Mouse (Mus musculus): ENCODE measurements around the gene Prr14. TPM values are rescaled to one million over a fixed set of nuclear protein-coding genes. Genes with fewer than 3 reads are reported as not detected.
A peak's percentile ranks its signal among the peaks of the same experiment; 100 is the strongest.
"Not testable (repeated sequence)": the region's sequence is repeated elsewhere in the genome, so short reads cannot be mapped to it uniquely, and the experiment has no call there.

Gene Prr14
- polyA plus RNA-seq (2016; fragmentation: Nextera tagmentation; extraction: Ambion mirVana), result 63.0 and 64.7 TPM in 2 replicates

- H3K27ac ChIP-seq; H3K4me1 ChIP-seq; H3K9me3 ChIP-seq; H3K4me3 ChIP-seq (replicated peaks); H3K4me2 ChIP-seq; H3K9ac ChIP-seq; ATAC-seq (ENCODE audit: low FRiP score); H3K27me3 ChIP-seq: not testable (repeated sequence)
- peaks cover 64% of the 10 kb centered on the region for H3K36me3 ChIP-seq (replicated peaks)
- WGBS, result 98% methylated on average over 8 of the region's 8 CpGs
Measured at GRCm38 (mm10) chr7:127459311-127459710, at the start of gene Prr14. Prr14 (plus strand) TSS chr7:127459611.

- Histone ChIP-seq H3K27me3 (no peaks in the 10 kb centered on the region), H3K4me2 (no peak overlapping the region), H3K9ac (no peak overlapping the region), H3K4me1 (no peaks in the 10 kb centered on the region), H3K9me3 (no peaks in the 10 kb centered on the region), H3K36me3 (replicated peaks) (0 out of 2 replicates have a peak, but pooled peaks cover 5% of the 10 kb centered on the region), H3K27ac (no peak overlapping the region), H3K4me3 (replicated peaks) (no peak overlapping the region)
- WGBS, result 84% methylated on average over 2 of the region's 2 CpGs
- ATAC-seq (ENCODE audit: low FRiP score), result no peak
Measured at GRCm38 (mm10) chr7:127411418-127411817, 48.0 kb upstream of the Prr14 start.

- peak within 1 kb of the TSS; percentile 69; the same call in 1 of the 2 replicates for H3K27ac ChIP-seq
- H3K4me3 ChIP-seq (replicated peaks), result peak within 1 kb of the TSS; percentile 88
- H3K9me3 ChIP-seq, result no peaks in the 10 kb centered on the region
- peaks cover 16% of the 10 kb centered on the region for H3K36me3 ChIP-seq (replicated peaks)
- peak; percentile 96 for ATAC-seq (ENCODE audit: low FRiP score)
- peak within 1 kb of the TSS; percentile 99 for H3K4me2 ChIP-seq
- peaks cover 17% of the 10 kb centered on the region for H3K27me3 ChIP-seq
- WGBS, result under 1% methylated on average over 48 of the region's 48 CpGs
- H3K9ac ChIP-seq, result peak within 1 kb of the TSS; percentile 92
- peaks cover 13% of the 10 kb centered on the region for H3K4me1 ChIP-seq
Measured at GRCm38 (mm10) chr7:127421388-127422191, 37.8 kb upstream of the Prr14 start, which contains the start of gene Zfp688. Zfp688 (minus strand) TSS chr7:127422068.

GRCm38 (mm10) chr7:127422247-127422646 is 37.2 kb upstream of the Prr14 start:
- Histone ChIP-seq H3K4me2 (peak overlapping the region; percentile 99), H3K4me1 (peaks cover 13% of the 10 kb centered on the region), H3K9ac (peak overlapping the region; percentile 29; the same call in 1 of the 2 replicates), H3K4me3 (replicated peaks) (peak overlapping the region; percentile 88), H3K27me3 (peaks cover 17% of the 10 kb centered on the region), H3K9me3 (no peaks in the 10 kb centered on the region), H3K36me3 (replicated peaks) (peaks cover 16% of the 10 kb centered on the region), H3K27ac (no peak overlapping the region)
- WGBS, result under 1% methylated on average over 15 of the region's 15 CpGs
- ATAC-seq (ENCODE audit: low FRiP score), result peak; percentile 66; the same call in 1 of the 2 replicates

GRCm38 (mm10) chr7:127425291-127425690 is 34.1 kb upstream of the Prr14 start:
- Histone ChIP-seq H3K9ac (no peak overlapping the region), H3K4me2 (no peak overlapping the region), H3K9me3 (no peaks in the 10 kb centered on the region), H3K4me3 (replicated peaks) (no peak overlapping the region), H3K4me1 (peaks cover 13% of the 10 kb centered on the region), H3K36me3 (replicated peaks) (no peaks in the 10 kb centered on the region), H3K27ac (no peak overlapping the region), H3K27me3 (peaks cover 17% of the 10 kb centered on the region)
- no peak for ATAC-seq (ENCODE audit: low FRiP score)
- WGBS, result 90% methylated on average over 3 of the region's 3 CpGs

- WGBS, result 79% methylated on average over 2 of the region's 2 CpGs
- Histone ChIP-seq H3K4me1 (peaks cover 12% of the 10 kb centered on the region), H3K9me3 (no peaks in the 10 kb centered on the region), H3K27ac (no peak overlapping the region), H3K9ac (no peak overlapping the region), H3K4me3 (replicated peaks) (no peak overlapping the region), H3K27me3 (peaks cover 17% of the 10 kb centered on the region), H3K36me3 (replicated peaks) (no peaks in the 10 kb centered on the region), H3K4me2 (no peak overlapping the region)
- ATAC-seq (ENCODE audit: low FRiP score), result no peak
Measured at GRCm38 (mm10) chr7:127425911-127426310, 33.5 kb upstream of the Prr14 start.

- H3K4me2 ChIP-seq, result no peak overlapping the region
- H3K9ac ChIP-seq, result no peak overlapping the region
- H3K27me3 ChIP-seq, result peaks cover 17% of the 10 kb centered on the region
- no peak overlapping the region for H3K4me3 ChIP-seq (replicated peaks)
- ATAC-seq (ENCODE audit: low FRiP score), result no peak
- no peaks in the 10 kb centered on the region for H3K9me3 ChIP-seq
- H3K27ac ChIP-seq, result no peak overlapping the region
- H3K4me1 ChIP-seq, result peaks cover 8% of the 10 kb centered on the region
- no peaks in the 10 kb centered on the region for H3K36me3 ChIP-seq (replicated peaks)
- WGBS, result 67% methylated on average over 3 of the region's 3 CpGs
Measured at GRCm38 (mm10) chr7:127426354-127426753, 33.1 kb upstream of the Prr14 start.

GRCm38 (mm10) chr7:127435206-127435605 is 24.2 kb upstream of the Prr14 start:
- H3K27ac ChIP-seq, result no peak overlapping the region
- no peak overlapping the region for H3K9ac ChIP-seq
- H3K4me3 ChIP-seq (replicated peaks), result no peak overlapping the region
- no peak for ATAC-seq (ENCODE audit: low FRiP score)
- H3K4me1 ChIP-seq, result no peaks in the 10 kb centered on the region
- no peaks in the 10 kb centered on the region for H3K36me3 ChIP-seq (replicated peaks)
- WGBS, result 96% methylated on average over 4 of the region's 4 CpGs
- H3K4me2 ChIP-seq, result no peak overlapping the region
- H3K9me3 ChIP-seq, result peaks cover 9% of the 10 kb centered on the region; the same call in 1 of the 2 replicates
- H3K27me3 ChIP-seq, result peaks cover 3% of the 10 kb centered on the region; the same call in 1 of the 2 replicates

GRCm38 (mm10) chr7:127437724-127438123 is 21.7 kb upstream of the Prr14 start:
- Histone ChIP-seq H3K9me3 (peaks cover 9% of the 10 kb centered on the region; the same call in 1 of the 2 replicates), H3K4me2 (no peak overlapping the region), H3K27me3 (peaks cover 3% of the 10 kb centered on the region; the same call in 1 of the 2 replicates), H3K4me1 (no peaks in the 10 kb centered on the region), H3K27ac (no peak overlapping the region), H3K4me3 (replicated peaks) (no peak overlapping the region), H3K36me3 (replicated peaks) (peaks cover 10% of the 10 kb centered on the region), H3K9ac (no peak overlapping the region)
- ATAC-seq (ENCODE audit: low FRiP score), result no peak
- WGBS, result 87% methylated on average over 3 of the region's 3 CpGs

GRCm38 (mm10) chr7:127443976-127444375 is 15.4 kb upstream of the Prr14 start:
- WGBS, result 95% methylated on average over 20 of the region's 20 CpGs
- no peak overlapping the region for H3K4me2 ChIP-seq

GRCm38 (mm10) chr7:127448521-127449300 is 10.7 kb upstream of the Prr14 start, which contains the start of gene Zfp689:
Zfp689 (minus strand) TSS chr7:127449158.
- under 1% methylated on average over 54 of the region's 54 CpGs for WGBS
- ATAC-seq (ENCODE audit: low FRiP score), result peak; percentile 93
- H3K27ac ChIP-seq, result peak within 1 kb of the TSS; percentile 96
- H3K27me3 ChIP-seq, result no peaks in the 10 kb centered on the region
- peak within 1 kb of the TSS; percentile 91 for H3K4me3 ChIP-seq (replicated peaks)
- H3K36me3 ChIP-seq (replicated peaks), result peaks cover 54% of the 10 kb centered on the region
- no peaks in the 10 kb centered on the region for H3K9me3 ChIP-seq
- H3K4me2 ChIP-seq, result peak within 1 kb of the TSS; percentile 71
- H3K9ac ChIP-seq, result peak within 1 kb of the TSS; percentile 93
- peaks cover 47% of the 10 kb centered on the region for H3K4me1 ChIP-seq

More at GRCm38 (mm10) chr7:127443976-127444375, 15.4 kb upstream of the Prr14 start:
- peaks cover 7% of the 10 kb centered on the region for H3K4me1 ChIP-seq
- no peaks in the 10 kb centered on the region for H3K9me3 ChIP-seq
- H3K4me3 ChIP-seq (replicated peaks), result no peak overlapping the region
- H3K27me3 ChIP-seq, result no peaks in the 10 kb centered on the region
- no peak overlapping the region for H3K9ac ChIP-seq
- H3K27ac ChIP-seq, result no peak overlapping the region
- H3K36me3 ChIP-seq (replicated peaks), result peaks cover 51% of the 10 kb centered on the region
- no peak for ATAC-seq (ENCODE audit: low FRiP score)

GRCm38 (mm10) chr7:127449966-127450365 is 9.4 kb upstream of the Prr14 start:
- peak overlapping the region; percentile 96; the same call in 1 of the 2 replicates for H3K27ac ChIP-seq
- 85% methylated on average over 7 of the region's 7 CpGs for WGBS
- peak overlapping the region; percentile 93 for H3K9ac ChIP-seq
- H3K36me3 ChIP-seq (replicated peaks), result peaks cover 47% of the 10 kb centered on the region
- no peaks in the 10 kb centered on the region for H3K9me3 ChIP-seq
- peak overlapping the region; percentile 71 for H3K4me2 ChIP-seq
- no peaks in the 10 kb centered on the region for H3K27me3 ChIP-seq
- H3K4me1 ChIP-seq, result peaks cover 47% of the 10 kb centered on the region
- no peak for ATAC-seq (ENCODE audit: low FRiP score)
- H3K4me3 ChIP-seq (replicated peaks), result peak overlapping the region; percentile 91

Data from forebrain, embryonic 12.5 days (tissue).